Mouse (Mus musculus) cerebellum, adult 2 months (tissue): ENCODE data around the gene Spdye4a.

Experiments
- CTCF ChIP-seq: fragments of 200-500 bp; IDR thresholded peaks from 2 replicates; pipeline ENCODE4 v1.5.1; 2011; ENCODE audit warnings: low read depth, mild to moderate bottlenecking, control low read depth, low read length, moderate library complexity, borderline replicate concordance; ENCODE audit not compliant: insufficient read depth
- POLR2A ChIP-seq: fragments of 200-500 bp; IDR thresholded peaks from 2 replicates; pipeline ENCODE4 v1.6.1; 2011; ENCODE audit warnings: low read length, control low read depth, borderline replicate concordance; ENCODE audit not compliant: insufficient read depth

DNA sequence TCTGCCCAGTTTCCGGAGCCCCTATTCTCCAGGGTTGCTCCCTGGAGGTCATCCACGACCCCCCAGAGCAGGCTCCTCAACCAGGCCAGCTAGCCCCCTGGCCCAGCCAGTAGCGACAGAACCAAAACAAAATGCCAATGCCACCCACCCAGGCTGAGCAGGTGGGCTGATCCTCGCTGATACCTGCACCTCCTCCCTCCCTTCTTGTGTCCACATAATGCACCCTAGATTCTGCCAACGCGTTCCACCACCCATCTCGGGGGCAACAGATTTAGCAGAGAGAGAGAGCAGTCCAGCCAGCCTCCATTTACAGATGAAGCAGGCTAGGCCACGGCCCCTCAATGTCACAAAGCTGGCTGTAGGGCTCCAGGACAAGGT lies 42.3 kb upstream of the Spdye4a start:
- TF ChIP-seq CTCF (no peak), POLR2A (no peak)
